Mouse (Mus musculus) lung, embryonic 14.5 days (tissue): ENCODE data around the gene Trmt13. TPM values are rescaled to one million over a fixed set of nuclear protein-coding genes. Genes with fewer than 3 reads are reported as not detected.
"Not testable (repeated sequence)": the region's sequence is repeated elsewhere in the genome, so short reads cannot be mapped to it uniquely, and the experiment has no call there.

Experiments used
- ATAC-seq: fragments of 200-750 bp; cut with Nextera tagmentation; 2 replicates; pipeline ENCODE4 v1.8.0; 2017; ENCODE audit warnings: mild to moderate bottlenecking, moderate TSS enrichment, moderate library complexity; ENCODE audit not compliant: insufficient read depth
- DNase-seq: peaks from one replicate; pipeline ENCODE4 v3.0.0-alpha.2; 2015
- H3K27ac ChIP-seq: fragments of 300-500 bp; sonication (generic); 2 replicates; pipeline ENCODE4 v1.5.1; 2014; ENCODE audit warnings: low read depth, mild to moderate bottlenecking, moderate library complexity
- H3K27me3 ChIP-seq: fragments of 300-500 bp; sonication (generic); 2 replicates; pipeline ENCODE4 v1.6.1; 2014; ENCODE audit warnings: low read length, control low read depth; ENCODE audit not compliant: insufficient read depth
- H3K36me3 ChIP-seq: fragments of 300-500 bp; sonication (generic); 2 replicates; pipeline ENCODE4 v1.6.1; 2014; ENCODE audit warnings: control low read depth; ENCODE audit not compliant: insufficient read depth
- H3K4me1 ChIP-seq: fragments of 300-500 bp; sonication (generic); 2 replicates; pipeline ENCODE4 v1.6.1; 2014; ENCODE audit warnings: antibody characterized with exemption, control low read depth; ENCODE audit not compliant: insufficient read depth
- H3K4me2 ChIP-seq: fragments of 300-500 bp; sonication (generic); 2 replicates; pipeline ENCODE4 v1.6.1; 2014; ENCODE audit warnings: mild to moderate bottlenecking
- H3K4me3 ChIP-seq: fragments of 300-500 bp; sonication (generic); 2 replicates; pipeline ENCODE4 v1.5.1; 2014; ENCODE audit warnings: low read depth, low read length
- H3K9ac ChIP-seq: fragments of 300-500 bp; sonication (generic); 2 replicates; pipeline ENCODE4 v1.6.1; 2014
- H3K9me3 ChIP-seq: fragments of 300-500 bp; sonication (generic); 2 replicates; pipeline ENCODE4 v1.6.1; 2016; ENCODE audit warnings: low read depth, low read length, control low read depth
- CTCF ChIP-seq: IDR thresholded peaks from 2 replicates; pipeline ENCODE4 v1.5.1; 2016; ENCODE audit warnings: antibody characterized with exemption, low read depth
- WGBS: fragments of 180-500 bp; shearing (Covaris S2); extraction: QIAGEN DNeasy Blood & Tissue Kit; methylation state at CpG from one replicate; pipeline ENCODE4 v1.1.7; 2014; 5-methylcytosine and 5-hydroxymethylcytosine counted together
- polyA plus RNA-seq: library from polyadenylated mRNA; unstranded; fragments of >200 nt; fragmentation: Nextera tagmentation; extraction: Ambion mirVana; gene quantifications from 2 replicates; pipeline ENCODE4 v1.2.1, GENCODE M21; 2014

The Trmt13 gene
- polyA plus RNA-seq, 1 experiment from 2014 or later: 24.8 TPM

DNA sequence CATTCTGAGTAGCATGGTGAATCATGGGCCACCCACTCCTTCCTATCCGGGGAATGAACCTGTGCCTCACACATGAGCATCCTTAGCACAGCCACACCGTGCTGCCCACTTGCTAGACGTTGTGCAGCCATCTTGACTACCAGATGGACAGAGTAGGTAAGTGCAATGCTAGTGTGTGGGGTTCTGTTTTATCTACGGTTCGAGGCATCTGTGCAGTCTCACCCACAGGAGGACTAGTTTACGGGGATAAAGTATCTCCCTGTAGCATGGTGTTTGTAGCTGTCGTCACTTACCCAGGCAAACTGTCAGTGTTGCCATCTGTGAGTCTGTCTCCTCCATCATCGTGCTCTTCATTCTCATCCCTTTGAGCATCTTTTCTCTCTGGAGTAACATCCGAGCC is 32.2 kb downstream of the Trmt13 start:
- ATAC-seq (no peak), DNase-seq (no peak)
- Histone ChIP-seq H3K9me3 (no peaks in the 10 kb centered on the region), H3K9ac (no peak overlapping the region), H3K4me3 (no peak overlapping the region), H3K27ac (no peak overlapping the region), H3K4me1 (no peaks in the 10 kb centered on the region), H3K36me3 (peaks cover 71% of the 10 kb centered on the region), H3K4me2 (no peak overlapping the region), H3K27me3 (no peaks in the 10 kb centered on the region)
- TF ChIP-seq CTCF: no peak
- WGBS: 92% methylated on average over 9 of the region's 9 CpGs

DNA sequence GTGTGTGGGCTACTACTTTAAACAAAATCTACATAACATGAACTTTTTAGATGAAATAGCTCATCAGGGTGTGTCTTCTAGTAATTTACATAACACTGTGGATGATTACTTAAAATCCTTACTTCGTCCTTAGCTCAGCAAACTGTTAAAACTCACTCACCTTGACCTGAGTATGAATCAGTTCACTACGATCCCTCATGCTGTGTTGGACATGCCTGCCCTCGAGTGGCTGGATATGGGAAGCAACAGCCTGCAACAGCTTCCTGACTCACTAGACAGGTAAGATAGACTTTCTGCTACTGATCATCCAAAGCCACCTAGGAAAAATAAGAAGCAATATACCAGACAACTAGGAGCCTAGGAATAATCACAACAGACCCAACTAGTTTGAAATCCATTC is 37.1 kb downstream of the Trmt13 start:
- Histone ChIP-seq H3K27ac (no peak overlapping the region), H3K4me2 (no peak overlapping the region), H3K4me3 (no peak overlapping the region), H3K9me3 (no peaks in the 10 kb centered on the region), H3K4me1 (no peaks in the 10 kb centered on the region), H3K9ac (no peak overlapping the region), H3K36me3 (peaks cover 27% of the 10 kb centered on the region), H3K27me3 (no peaks in the 10 kb centered on the region)
- WGBS: 56% methylated on average over 3 of the region's 3 CpGs
- DNase-seq (peak; percentile 14), ATAC-seq (no peak)
- peak; percentile 46 for TF ChIP-seq CTCF

GRCm38 (mm10) chr3:116570628-116571027 is 43.8 kb downstream of the Trmt13 start:
- Histone ChIP-seq H3K27ac (no peak overlapping the region), H3K36me3 (no peaks in the 10 kb centered on the region), H3K4me2 (no peak overlapping the region), H3K9me3 (no peaks in the 10 kb centered on the region), H3K27me3 (no peaks in the 10 kb centered on the region), H3K9ac (no peak overlapping the region), H3K4me3 (no peak overlapping the region), H3K4me1 (no peaks in the 10 kb centered on the region)
- ATAC-seq: no peak
- DNase-seq: no peak
- WGBS: 56% methylated on average over 2 of the region's 2 CpGs
- no peak for TF ChIP-seq CTCF

DNA sequence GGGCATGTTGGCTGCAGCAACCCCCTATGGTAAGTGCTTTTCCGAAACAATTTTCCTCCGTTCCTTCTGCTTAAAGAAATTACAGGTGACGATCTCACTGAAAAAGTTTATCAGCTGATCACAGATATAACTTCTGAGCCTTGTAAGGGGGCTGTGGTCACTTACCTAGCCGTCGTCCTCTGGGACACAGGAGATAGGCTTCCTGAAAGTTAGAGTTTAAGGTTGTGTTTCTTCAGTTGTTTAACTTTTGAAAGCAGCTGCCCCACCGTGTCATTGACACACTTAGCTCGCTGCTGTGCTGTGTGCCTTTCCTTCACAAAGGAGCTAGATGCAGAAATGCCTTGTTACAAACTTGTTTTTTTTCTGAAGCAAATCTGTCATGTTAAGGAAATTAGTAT is 51.3 kb downstream of the Trmt13 start:
- 56% methylated on average over 7 of the region's 7 CpGs for WGBS
- ATAC-seq: no peak
- Histone ChIP-seq H3K4me2 (peak overlapping the region; percentile 37), H3K4me1 (no peaks in the 10 kb centered on the region), H3K27me3 (no peaks in the 10 kb centered on the region), H3K4me3 (peak overlapping the region; percentile 2; the same call in 1 of the 2 replicates), H3K9ac (0 out of 2 replicates have a peak overlapping the region, but pooled peaks have one; percentile 4), H3K27ac (peak overlapping the region; percentile 42; the same call in 1 of the 2 replicates), H3K36me3 (no peaks in the 10 kb centered on the region), H3K9me3 (no peaks in the 10 kb centered on the region)
- TF ChIP-seq CTCF: no peak
- DNase-seq: no peak

- ATAC-seq (peak; percentile 54), DNase-seq (no peak)
- Histone ChIP-seq H3K4me2 (peak within 1 kb of the TSS; percentile 37), H3K36me3 (no peaks in the 10 kb centered on the region), H3K4me1 (no peaks in the 10 kb centered on the region), H3K27me3 (no peaks in the 10 kb centered on the region), H3K27ac (peak within 1 kb of the TSS; percentile 42; the same call in 1 of the 2 replicates), H3K9ac (0 out of 2 replicates have a peak within 1 kb of the TSS, but pooled peaks have one; percentile 4), H3K4me3 (peak within 1 kb of the TSS; percentile 2; the same call in 1 of the 2 replicates), H3K9me3 (no peaks in the 10 kb centered on the region)
- TF ChIP-seq CTCF: no peak
- 37% methylated on average over 7 of the region's 7 CpGs for WGBS
Observed at GRCm38 (mm10) chr3:116562408-116563094, 51.8 kb downstream of the Trmt13 start, which contains the start of gene Lrrc39. Lrrc39 (plus strand) TSS chr3:116562973.

- H3K4me2 ChIP-seq, H3K4me1 ChIP-seq, H3K4me3 ChIP-seq, H3K27ac ChIP-seq, H3K36me3 ChIP-seq, H3K9ac ChIP-seq, ATAC-seq, H3K27me3 ChIP-seq, H3K9me3 ChIP-seq, DNase-seq: not testable (repeated sequence)
- 92% methylated on average over 13 of the region's 14 CpGs for WGBS
Observed at GRCm38 (mm10) chr3:116561315-116561714, 53.1 kb downstream of the Trmt13 start.

DNA sequence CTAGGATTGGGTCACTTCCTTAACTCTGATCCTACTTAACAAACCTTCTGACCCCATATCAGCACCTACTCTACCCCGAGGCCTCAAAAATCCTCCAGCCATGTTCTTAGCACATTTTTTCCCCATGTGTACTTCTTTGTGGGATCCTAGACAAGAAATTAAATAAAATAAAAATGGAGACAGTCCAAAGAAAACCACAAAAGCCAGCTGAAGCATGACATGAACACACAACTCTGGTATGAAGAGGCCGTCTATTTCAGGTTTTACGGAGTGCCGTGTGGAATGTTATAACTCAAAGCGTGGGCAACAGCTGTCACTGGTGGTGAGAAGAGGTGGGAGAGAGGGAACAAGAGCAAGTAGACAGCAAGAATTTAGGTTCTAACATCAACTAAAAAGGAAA is 63.0 kb downstream of the Trmt13 start:
- H3K4me1 ChIP-seq: no peaks in the 10 kb centered on the region
- H3K9ac ChIP-seq: no peak overlapping the region
- H3K27ac ChIP-seq: no peak overlapping the region
- no peaks in the 10 kb centered on the region for H3K27me3 ChIP-seq
- DNase-seq (no peak), ATAC-seq (no peak)
- TF ChIP-seq CTCF: no peak
- WGBS: 89% methylated on average over 5 of the region's 5 CpGs
- no peaks in the 10 kb centered on the region for H3K9me3 ChIP-seq
- H3K36me3 ChIP-seq: peaks cover 18% of the 10 kb centered on the region
- no peak overlapping the region for H3K4me2 ChIP-seq
- H3K4me3 ChIP-seq: no peak overlapping the region
